Mouse (Mus musculus) embryonic fibroblast, embryonic 13.5 days (primary cell): ENCODE measurements at regions not wholly inside any gene's neighbourhood (a gene's known extent, or its start where the extent isn't known, plus 50 kb on each side); places are given as distances from the start of the nearest gene placed in this dataset.

Experiments used
- H3K27ac ChIP-seq: 2 replicates; pipeline ENCODE4 v1.5.1; 2012; ENCODE audit warnings: low read length, control low read depth, inconsistent platforms; ENCODE audit not compliant: insufficient read depth
- H3K4me1 ChIP-seq: 2 replicates; pipeline ENCODE4 v1.6.1; 2011; ENCODE audit warnings: low read length; ENCODE audit not compliant: control insufficient read depth, insufficient read depth
- H3K4me3 ChIP-seq: 2 replicates; pipeline ENCODE4 v1.5.1; 2011; ENCODE audit warnings: mild to moderate bottlenecking, control low read depth, low read length; ENCODE audit not compliant: insufficient read depth
- CTCF ChIP-seq: IDR thresholded peaks from 2 replicates; pipeline ENCODE4 v1.5.1; 2011; ENCODE audit warnings: mild to moderate bottlenecking, control low read depth, low read length, moderate library complexity, borderline replicate concordance; ENCODE audit not compliant: insufficient read depth
- POLR2A ChIP-seq: IDR thresholded peaks from 2 replicates; pipeline ENCODE4 v1.6.1; 2011; ENCODE audit warnings: low read depth, mild to moderate bottlenecking, control low read depth, low read length, moderate library complexity

GRCm38 (mm10) chr4:35352606-35353005 lies 126.6 kb upstream of the C9orf72 start:
- H3K27ac ChIP-seq, result no peak overlapping the region
- H3K4me3 ChIP-seq, result no peak overlapping the region
- TF ChIP-seq POLR2A (no peak), CTCF (no peak)
- peaks cover 2% of the 10 kb centered on the region for H3K4me1 ChIP-seq

- TF ChIP-seq CTCF, result no peak
- TF ChIP-seq POLR2A, result no peak
- no peak overlapping the region for H3K4me3 ChIP-seq
- peaks cover 2% of the 10 kb centered on the region for H3K4me1 ChIP-seq
- no peak overlapping the region for H3K27ac ChIP-seq
Observed at GRCm38 (mm10) chr4:35350465-35350864, 124.5 kb upstream of the C9orf72 start.

GRCm38 (mm10) chr4:35347609-35348008 lies 121.6 kb upstream of the C9orf72 start:
- TF ChIP-seq CTCF (no peak), POLR2A (no peak)
- H3K4me3 ChIP-seq, result no peak overlapping the region
- no peak overlapping the region for H3K27ac ChIP-seq
- H3K4me1 ChIP-seq, result no peaks in the 10 kb centered on the region

- Histone ChIP-seq H3K27ac (no peak overlapping the region), H3K4me1 (no peaks in the 10 kb centered on the region)
- TF ChIP-seq CTCF, result no peak
- no peak for TF ChIP-seq POLR2A
Observed at GRCm38 (mm10) chr4:35343751-35344150, 117.8 kb upstream of the C9orf72 start.

GRCm38 (mm10) chr4:35331161-35331560 lies 105.2 kb upstream of the C9orf72 start:
- H3K4me3 ChIP-seq, result no peak overlapping the region
- TF ChIP-seq POLR2A (no peak), CTCF (no peak)
- no peaks in the 10 kb centered on the region for H3K4me1 ChIP-seq
- H3K27ac ChIP-seq, result no peak overlapping the region

More at GRCm38 (mm10) chr4:35343751-35344150, 117.8 kb upstream of the C9orf72 start:
- H3K4me3 ChIP-seq, result no peak overlapping the region

GRCm38 (mm10) chr4:35325300-35325699 lies 99.3 kb upstream of the C9orf72 start:
- TF ChIP-seq POLR2A, result no peak
- TF ChIP-seq CTCF, result no peak
- Histone ChIP-seq H3K27ac (no peak overlapping the region), H3K4me1 (no peaks in the 10 kb centered on the region), H3K4me3 (no peak overlapping the region)

GRCm38 (mm10) chr4:35322432-35323173 lies 96.6 kb upstream of the C9orf72 start:
- TF ChIP-seq CTCF, result no peak
- no peak for TF ChIP-seq POLR2A
- Histone ChIP-seq H3K4me3 (no peak overlapping the region), H3K4me1 (no peaks in the 10 kb centered on the region), H3K27ac (no peak overlapping the region)

GRCm38 (mm10) chr4:35310396-35310977 lies 84.5 kb upstream of the C9orf72 start:
- TF ChIP-seq POLR2A, result no peak
- TF ChIP-seq CTCF, result peak; percentile 33; the same call in 1 of the 2 replicates
- Histone ChIP-seq H3K4me1 (no peaks in the 10 kb centered on the region), H3K27ac (no peak overlapping the region), H3K4me3 (no peak overlapping the region)

GRCm38 (mm10) chr4:35308221-35308620 lies 82.2 kb upstream of the C9orf72 start:
- no peaks in the 10 kb centered on the region for H3K4me1 ChIP-seq
- TF ChIP-seq CTCF (0 out of 2 replicates have a peak, but pooled peaks have one; percentile 5), POLR2A (no peak)
- no peak overlapping the region for H3K27ac ChIP-seq
- no peak overlapping the region for H3K4me3 ChIP-seq

- TF ChIP-seq CTCF (no peak), POLR2A (no peak)
- Histone ChIP-seq H3K4me1 (no peaks in the 10 kb centered on the region), H3K4me3 (no peak overlapping the region), H3K27ac (no peak overlapping the region)
Observed at GRCm38 (mm10) chr4:35305210-35305609, 79.2 kb upstream of the C9orf72 start.
